Mouse (Mus musculus) megakaryocyte-erythroid progenitor cell, adult 5-6 weeks (primary cell): ENCODE results near the gene Bcl11a. TPM values are rescaled to one million over a fixed set of nuclear protein-coding genes. Genes with fewer than 3 reads are reported as not detected.

Experiments used
- total RNA-seq, 2 experiments: library from RNA; stranded (forward) in 1 of 2; stranded (reverse) in 1 of 2; fragments of 200-1000, 215-1000 nt in 1 of 2; fragments of >200 nt in 1 of 2; fragmentation: Nextera tagmentation in 1 of 2; gene quantifications; 2 replicates each; pipeline ENCODE4 v1.2.3; 2014 to 2017

The Bcl11a gene
- total RNA-seq, 2 experiments from 2014 or later, result 74.2 to 225 TPM

Other genes with a start within 250 kb of the Bcl11a start
- gene Papolg, start 182.8 kb upstream of the Bcl11a start, total RNA-seq (2014; fragmentation: Nextera tagmentation), result 10.7 and 16.3 TPM in 2 replicates
- 13.5 and 20.5 TPM in 2 replicates for gene Papolg, start 182.8 kb upstream of the Bcl11a start, total RNA-seq (2017)
- gene A830031A19Rik, start 3.0 kb upstream of the Bcl11a start, total RNA-seq (2014; fragmentation: Nextera tagmentation), result not detected in 2 replicates
- not detected in 2 replicates for gene A830031A19Rik, start 3.0 kb upstream of the Bcl11a start, total RNA-seq (2017)